Mouse (Mus musculus) granulocyte monocyte progenitor cell, adult 5-6 weeks (primary cell): ENCODE results near the gene Ago1. TPM values are rescaled to one million over a fixed set of nuclear protein-coding genes. Genes with fewer than 3 reads are reported as not detected.

ENCODE experiments used
- ATAC-seq: replicated peaks from 2 replicates; pipeline ENCODE4 v1.8.0; 2016; ENCODE audit warnings: mild to moderate bottlenecking, moderate TSS enrichment, inconsistent platforms; ENCODE audit not compliant: poor library complexity, severe bottlenecking
- total RNA-seq, 2 experiments: library from RNA; stranded (forward) in 1 of 2; stranded (reverse) in 1 of 2; fragments of 200-712, 200-1000 nt in 1 of 2; fragments of >200 nt in 1 of 2; fragmentation: Nextera tagmentation in 1 of 2; gene quantifications; 2 replicates each; pipeline ENCODE4 v1.2.3; 2014 to 2017

Gene Ago1
- total RNA-seq, 2 experiments from 2014 or later = 18.6 to 32.9 TPM

- ATAC-seq = no peak
These were observed 11.9 kb upstream of the Ago1 start for GRCm38 (mm10) chr4:126480288-126480687.

GRCm38 (mm10) chr4:126473031-126473430, 4.6 kb upstream of the Ago1 start:
- no peak for ATAC-seq

GRCm38 (mm10) chr4:126469334-126469733, 951 bp upstream of the Ago1 start:
- no peak for ATAC-seq

- no peak for ATAC-seq
These were observed 542 bp upstream of the Ago1 start for GRCm38 (mm10) chr4:126468925-126469324.

GRCm38 (mm10) chr4:126467721-126468284, 580 bp downstream of the Ago1 start:
- ATAC-seq = peak; percentile 60

GRCm38 (mm10) chr4:126466251-126466750, 2.1 kb downstream of the Ago1 start:
- ATAC-seq = no peak

- 0 out of 2 replicates have a peak, but pooled peaks have one; percentile 6 for ATAC-seq
These were observed 2.5 kb downstream of the Ago1 start for GRCm38 (mm10) chr4:126465843-126466242.

- ATAC-seq = no peak
These were observed 3.5 kb downstream of the Ago1 start for GRCm38 (mm10) chr4:126464892-126465235.

GRCm38 (mm10) chr4:126464189-126464891, 4.0 kb downstream of the Ago1 start:
- no peak for ATAC-seq

GRCm38 (mm10) chr4:126455441-126455840, 12.9 kb downstream of the Ago1 start:
- ATAC-seq = no peak

- no peak for ATAC-seq
These were observed 13.7 kb downstream of the Ago1 start for GRCm38 (mm10) chr4:126454547-126455254.

- no peak for ATAC-seq
These were observed 18.1 kb downstream of the Ago1 start for GRCm38 (mm10) chr4:126450268-126450667.

- ATAC-seq = no peak
These were observed 21.3 kb downstream of the Ago1 start for GRCm38 (mm10) chr4:126447126-126447525.

GRCm38 (mm10) chr4:126444528-126444927, 23.9 kb downstream of the Ago1 start:
- ATAC-seq = no peak

- ATAC-seq = peak; percentile 61
These were observed 30.1 kb downstream of the Ago1 start for GRCm38 (mm10) chr4:126438261-126438660.

GRCm38 (mm10) chr4:126436268-126436667, 32.1 kb downstream of the Ago1 start:
- no peak for ATAC-seq

- no peak for ATAC-seq
These were observed 34.3 kb downstream of the Ago1 start for GRCm38 (mm10) chr4:126434094-126434493.

GRCm38 (mm10) chr4:126433175-126433574, 35.2 kb downstream of the Ago1 start:
- ATAC-seq = no peak

- ATAC-seq = no peak
These were observed 36.6 kb downstream of the Ago1 start for GRCm38 (mm10) chr4:126431746-126432145.

- ATAC-seq = peak; percentile 97
These were observed 38.9 kb downstream of the Ago1 start, which contains the start of gene Ago3 for GRCm38 (mm10) chr4:126429347-126430079. Gene Ago3 (minus strand): TSS chr4:126429556.
